Comparison of ENCODE assay signal across 9 mouse cellular contexts in the genomic region with DNA sequence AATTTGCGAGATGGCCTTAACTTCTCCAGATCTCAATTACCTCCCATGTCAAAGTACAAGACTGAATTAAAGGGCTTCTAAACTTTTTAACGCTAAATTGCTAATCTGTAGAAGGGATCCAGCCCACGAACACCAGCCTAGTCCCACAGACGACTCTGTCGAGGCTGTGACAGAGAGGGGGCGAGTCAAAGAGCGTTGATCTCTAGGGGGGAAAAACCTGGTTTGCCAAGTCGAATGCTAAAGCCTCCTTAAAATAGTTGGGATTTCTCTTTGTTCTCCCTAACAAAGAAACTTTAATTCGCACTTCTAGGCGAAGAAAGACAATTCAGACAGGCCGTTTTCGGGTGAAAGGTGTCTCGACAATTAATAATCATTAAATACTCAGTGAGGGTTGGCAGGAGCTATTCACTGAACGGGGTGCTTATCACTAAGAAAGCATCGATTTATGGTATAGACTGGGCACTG. TPM values are rescaled to one million over a fixed set of nuclear protein-coding genes. Genes with fewer than 3 reads are reported as not detected.
A peak's percentile ranks its signal among the peaks of the same experiment; 100 is the strongest.
DNase-seq lines count a peak whose midpoint lies in the region; ATAC-seq and TF ChIP-seq lines count a peak whose summit lies in the region.
"Had no signal": no experiment of that assay in that cellular context is flagged by ENCODE, and none has a peak within 500 bp of the region (broad histone marks: within the 10 kb centered on the region; RNA-seq: fewer than 3 reads in every experiment).

No protein-coding gene starts in this region.

- TF ChIP-seq CTCF in layer of hippocampus, adult 2 months (conservative IDR thresholded peaks at IDR 0.05): no peak

- no peak overlapping the region for H3K27ac ChIP-seq in liver, embryonic 11.5 days (ENCODE audit: low read depth, low read length)
- H3K27ac ChIP-seq in forebrain, embryonic 12.5 days: 0 out of 2 replicates have a peak overlapping the region, but pooled peaks have one; percentile 65
- no peak overlapping the region for H3K27ac ChIP-seq in limb, embryonic 15.5 days
- no peak overlapping the region for H3K27ac ChIP-seq in layer of hippocampus, adult 2 months

- H3K4me3 ChIP-seq in liver, embryonic 11.5 days (ENCODE audit: low read depth, low read length): peak overlapping the region; percentile 48
- H3K4me3 ChIP-seq in forebrain, embryonic 12.5 days (replicated peaks): peak overlapping the region; percentile 50
- peak overlapping the region; percentile 47 for H3K4me3 ChIP-seq in limb, embryonic 15.5 days
- no peak overlapping the region; the same call in 1 of the 2 replicates for H3K4me3 ChIP-seq in layer of hippocampus, adult 2 months

- ATAC-seq in liver, embryonic 11.5 days (replicated peaks; ENCODE audit: low FRiP score): no peak
- no peak for ATAC-seq in forebrain, embryonic 12.5 days (ENCODE audit: low FRiP score)
- no peak for ATAC-seq in limb, embryonic 15.5 days (ENCODE audit: insufficient number of reproducible peaks, low FRiP score, low TSS enrichment, low read depth)

- H3K9me3 ChIP-seq in liver, embryonic 11.5 days (ENCODE audit: control insufficient read depth, low read length): no peaks in the 10 kb centered on the region
- H3K9me3 ChIP-seq in forebrain, embryonic 12.5 days: no peaks in the 10 kb centered on the region
- no peaks in the 10 kb centered on the region for H3K9me3 ChIP-seq in limb, embryonic 15.5 days

- no peak overlapping the region for H3K9ac ChIP-seq in liver, embryonic 11.5 days (ENCODE audit: low read depth, low read length)
- peak overlapping the region; percentile 69 for H3K9ac ChIP-seq in forebrain, embryonic 12.5 days
- no peak overlapping the region for H3K9ac ChIP-seq in limb, embryonic 15.5 days

- H3K36me3 ChIP-seq in liver, embryonic 11.5 days (ENCODE audit: control insufficient read depth, insufficient read depth, low read length): no peaks in the 10 kb centered on the region
- no peaks in the 10 kb centered on the region for H3K36me3 ChIP-seq in forebrain, embryonic 12.5 days (replicated peaks)
- no peaks in the 10 kb centered on the region for H3K36me3 ChIP-seq in limb, embryonic 15.5 days

- no peaks in the 10 kb centered on the region for H3K4me1 ChIP-seq in liver, embryonic 11.5 days (replicated peaks; ENCODE audit: control insufficient read depth, insufficient read depth, low read length)
- peaks cover 20% of the 10 kb centered on the region for H3K4me1 ChIP-seq in forebrain, embryonic 12.5 days
- H3K4me1 ChIP-seq in limb, embryonic 15.5 days: peaks cover 12% of the 10 kb centered on the region

- peak overlapping the region; percentile 88 for H3K4me2 ChIP-seq in liver, embryonic 11.5 days
- H3K4me2 ChIP-seq in forebrain, embryonic 12.5 days: peak overlapping the region; percentile 95
- peak overlapping the region; percentile 89 for H3K4me2 ChIP-seq in limb, embryonic 15.5 days

- no peak for DNase-seq in liver, embryonic 11.5 days (ENCODE audit: low spot score)
- DNase-seq in liver (no peak), MN1 (ENCODE audit: low spot score) (no peak)
- peak; percentile 29 for DNase-seq in retina, postnatal 1 day
- no peak for DNase-seq in left cerebral cortex, adult 9 months (ENCODE audit: low spot score in 2 of 2)
- DNase-seq in layer of hippocampus, adult 2 months (ENCODE audit: low spot score in 2 of 2): no peak
- DNase-seq: cerebellum, adult 11-12 months had no signal

- H3K27me3 ChIP-seq in liver, embryonic 11.5 days (replicated peaks; ENCODE audit: control insufficient read depth, insufficient read depth, low read length): peaks cover 7% of the 10 kb centered on the region
- 0 out of 2 replicates have a peak, but pooled peaks cover 8% of the 10 kb centered on the region for H3K27me3 ChIP-seq in forebrain, embryonic 12.5 days
- H3K27me3 ChIP-seq in limb, embryonic 15.5 days: no peaks in the 10 kb centered on the region; the same call in 1 of the 2 replicates

- WGBS in liver, embryonic 11.5 days: 10% methylated on average over 15 of the region's 15 CpGs
- 1% methylated on average over 15 of the region's 15 CpGs for WGBS in forebrain, embryonic 12.5 days
- 20% methylated on average over 15 of the region's 15 CpGs for WGBS in limb, embryonic 15.5 days

RNA-seq across cellular contexts. Expression of gene Map3k7, which starts 27.0 kb away (rescaled TPM):
- polyA plus RNA-seq in liver, embryonic 11.5 days (2014; fragmentation: Nextera tagmentation; extraction: Ambion mirVana): 26.2 and 34.9 TPM in 2 replicates
- 45.1 and 47.5 TPM in 2 replicates for polyA plus RNA-seq in forebrain, embryonic 12.5 days (2016; fragmentation: Nextera tagmentation; extraction: Ambion mirVana)
- polyA plus RNA-seq in limb, embryonic 15.5 days (2015; fragmentation: Nextera tagmentation; extraction: Ambion mirVana): 27.1 and 30.5 TPM in 2 replicates
- 10 to 100 TPM; 39.8 to 40.0 TPM for total RNA-seq in layer of hippocampus, adult 2 months (2021)
